Comparison of ENCODE assay signal across 10 mouse cellular contexts in genomic region chr17:8991160-8991559, GRCm38 (mm10). TPM values are rescaled to one million over a fixed set of nuclear protein-coding genes. Genes with fewer than 3 reads are reported as not detected.
DNase-seq lines count a peak whose midpoint lies in the region; ATAC-seq and TF ChIP-seq lines count a peak whose summit lies in the region.
"Had no signal": no experiment of that assay in that cellular context is flagged by ENCODE, and none has a peak within 500 bp of the region (broad histone marks: within the 10 kb centered on the region; RNA-seq: fewer than 3 reads in every experiment).

No protein-coding gene starts in this region.

- no peaks in the 10 kb centered on the region for H3K4me1 ChIP-seq in limb, embryonic 11.5 days (ENCODE audit: control insufficient read depth, insufficient read depth, low read length)
- peaks cover 9% of the 10 kb centered on the region for H3K4me1 ChIP-seq in limb, embryonic 10.5 days
- H3K4me1 ChIP-seq in midbrain, postnatal 0 days (ENCODE audit: insufficient read depth, low read length): no peaks in the 10 kb centered on the region
- H3K4me1 ChIP-seq: liver, embryonic 15.5 days had no signal

- H3K36me3 ChIP-seq in limb, embryonic 11.5 days (ENCODE audit: control insufficient read depth, insufficient read depth, low read length): no peaks in the 10 kb centered on the region
- H3K36me3 ChIP-seq in limb, embryonic 10.5 days: peaks cover 16% of the 10 kb centered on the region; the same call in 1 of the 2 replicates
- H3K36me3 ChIP-seq in midbrain, postnatal 0 days (ENCODE audit: insufficient read depth, low read length): no peaks in the 10 kb centered on the region; the same call in 1 of the 2 replicates
- H3K36me3 ChIP-seq: G1E; liver, embryonic 15.5 days had no signal

- ATAC-seq in limb, embryonic 11.5 days (ENCODE audit: insufficient number of reproducible peaks, low FRiP score, low TSS enrichment, low read depth): no peak
- no peak for ATAC-seq in midbrain, postnatal 0 days (ENCODE audit: low FRiP score)
- ATAC-seq in megakaryocyte, adult 5-6 weeks (ENCODE audit: poor library complexity, severe bottlenecking): no peak

- H3K9me3 ChIP-seq in limb, embryonic 11.5 days (ENCODE audit: control insufficient read depth, low read length): no peaks in the 10 kb centered on the region
- H3K9me3 ChIP-seq in limb, embryonic 10.5 days (replicated peaks): no peaks in the 10 kb centered on the region
- no peaks in the 10 kb centered on the region for H3K9me3 ChIP-seq in midbrain, postnatal 0 days (ENCODE audit: low read length)
- H3K9me3 ChIP-seq: liver, embryonic 15.5 days had no signal

- H3K4me3 ChIP-seq in limb, embryonic 11.5 days (ENCODE audit: low read depth, low read length): no peak overlapping the region
- H3K4me3 ChIP-seq in limb, embryonic 10.5 days: no peak overlapping the region
- H3K4me3 ChIP-seq in midbrain, postnatal 0 days (ENCODE audit: low read depth, low read length): no peak overlapping the region
- H3K4me3 ChIP-seq: liver, embryonic 15.5 days had no signal

- H3K9ac ChIP-seq in limb, embryonic 11.5 days (ENCODE audit: low read length): no peak overlapping the region
- no peak overlapping the region for H3K9ac ChIP-seq in midbrain, postnatal 0 days (replicated peaks; ENCODE audit: low read length, poor library complexity, severe bottlenecking)
- H3K9ac ChIP-seq: liver, embryonic 15.5 days had no signal

- H3K27ac ChIP-seq in limb, embryonic 11.5 days (replicated peaks; ENCODE audit: low read depth, low read length): no peak overlapping the region
- no peak overlapping the region for H3K27ac ChIP-seq in limb, embryonic 10.5 days
- no peak overlapping the region for H3K27ac ChIP-seq in midbrain, postnatal 0 days (ENCODE audit: low read depth, low read length)
- H3K27ac ChIP-seq: liver, embryonic 15.5 days had no signal

- no peaks in the 10 kb centered on the region for H3K27me3 ChIP-seq in limb, embryonic 11.5 days (ENCODE audit: control insufficient read depth, insufficient read depth, low read length)
- H3K27me3 ChIP-seq in limb, embryonic 10.5 days (ENCODE audit: low read depth, poor library complexity, severe bottlenecking): no peaks in the 10 kb centered on the region
- no peaks in the 10 kb centered on the region for H3K27me3 ChIP-seq in midbrain, postnatal 0 days (ENCODE audit: insufficient read depth, low read length)
- H3K27me3 ChIP-seq: liver, embryonic 15.5 days had no signal

- peak; percentile 3 for DNase-seq in adrenal gland, postnatal 25 days
- DNase-seq in adrenal gland, adult 2 months: no peak
- DNase-seq in limb, embryonic 11.5 days (ENCODE audit: low spot score): peak; percentile 42
- no peak for DNase-seq in limb, embryonic 10.5 days (ENCODE audit: low spot score)
- DNase-seq in embryo, embryonic 10 days (ENCODE audit: low spot score): peak; percentile 74
- peak; percentile 62 for DNase-seq in midbrain, postnatal 0 days (ENCODE audit: low spot score)
- DNase-seq in MN1 (ENCODE audit: low spot score): no peak

- WGBS in limb, embryonic 11.5 days: 25% methylated on average over 8 of the region's 8 CpGs
- 30% methylated on average over 8 of the region's 8 CpGs for WGBS in limb, embryonic 10.5 days
- 23% methylated on average over 8 of the region's 8 CpGs for WGBS in midbrain, postnatal 0 days

- TF ChIP-seq CTCF in midbrain, postnatal 0 days (IDR thresholded peaks at IDR 0.05): peak; percentile 64

- H3K4me2 ChIP-seq in limb, embryonic 11.5 days (ENCODE audit: low read depth, severe bottlenecking): no peak overlapping the region
- no peak overlapping the region for H3K4me2 ChIP-seq in midbrain, postnatal 0 days (ENCODE audit: low read depth, low read length, poor library complexity, severe bottlenecking)
- H3K4me2 ChIP-seq: liver, embryonic 15.5 days had no signal

RNA-seq across cellular contexts. Expression of gene 1700010I14Rik, which starts 3.0 kb away (rescaled TPM):
- 1.4 and 2.9 TPM in 2 replicates for total RNA-seq in adrenal gland, postnatal 25 days (2021)
- 1 to 10 TPM; 1.5 to 1.6 TPM for total RNA-seq in adrenal gland, adult 2 months (2021)
- polyA plus RNA-seq in adrenal gland, adult 2 months (2012; rRNA removed): 0.15 and 0.28 TPM in 2 replicates
- 1.8 and 2.3 TPM in 2 replicates for polyA plus RNA-seq in limb, embryonic 11.5 days (2014; fragmentation: Nextera tagmentation; extraction: Ambion mirVana)
- polyA plus RNA-seq in limb, embryonic 10.5 days (2016; fragmentation: Nextera tagmentation; extraction: Ambion mirVana): 2.0 and 2.4 TPM in 2 replicates
- total RNA-seq in midbrain, postnatal 0 days (2014; rRNA removed): 2.2 and 2.3 TPM in 2 replicates
- polyA plus RNA-seq in midbrain, postnatal 0 days (2015; fragmentation: Nextera tagmentation; extraction: Ambion mirVana): 3.6 and 4.1 TPM in 2 replicates
- 1.3 and 2.8 TPM in 2 replicates for total RNA-seq in megakaryocyte, adult 5-6 weeks (2015)
- 1.9 and 3.2 TPM in 2 replicates for total RNA-seq in megakaryocyte, adult 5-6 weeks (2017)
- total RNA-seq: G1E had no signal
- polyA plus RNA-seq: G1E had no signal

Comparison
In these comparisons a context has a peak if more than half of its experiments do, and no peak if none do; other contexts are left out.
1. DNase-seq: peak in adrenal gland, postnatal 25 days (single experiment), limb, embryonic 11.5 days (single experiment), embryo, embryonic 10 days (single experiment) and midbrain, postnatal 0 days (single experiment); none in adrenal gland, adult 2 months (single experiment), limb, embryonic 10.5 days (single experiment) and MN1 (single experiment).